8 mouse cellular contexts compared by ENCODE assay signal in the genomic region with DNA sequence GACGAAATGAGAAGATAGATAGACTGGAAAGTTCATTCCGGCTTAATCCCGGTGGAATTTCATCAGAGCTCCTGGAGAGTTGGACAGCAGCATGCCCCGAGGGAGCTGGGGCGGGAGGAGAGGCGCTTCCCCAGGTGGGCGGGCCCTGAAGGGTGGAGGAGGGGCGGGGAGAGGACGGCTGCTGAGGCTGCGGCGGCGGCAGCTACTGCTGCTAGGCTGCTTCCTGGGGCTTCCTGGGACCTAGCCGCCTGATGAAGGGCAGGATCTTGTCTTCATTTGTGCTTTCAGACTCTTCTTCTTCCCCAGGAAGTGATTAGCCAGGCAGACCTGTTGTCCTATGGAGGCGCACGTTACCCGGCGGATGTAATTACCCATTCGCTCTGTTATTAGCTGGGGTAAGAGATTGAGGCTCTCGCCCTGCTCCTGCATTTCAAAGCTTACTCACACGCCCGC.
A peak's percentile ranks its signal among the peaks of the same experiment; 100 is the strongest.
DNase-seq lines count a peak whose midpoint lies in the region; ATAC-seq and TF ChIP-seq lines count a peak whose summit lies in the region.

No protein-coding gene starts in this region.

- peak overlapping the region; percentile 47 for H3K9ac ChIP-seq in embryonic facial prominence, embryonic 14.5 days (ENCODE audit: low read depth, low read length)
- H3K9ac ChIP-seq in heart, embryonic 15.5 days, result no peak overlapping the region
- H3K9ac ChIP-seq in kidney, embryonic 16.5 days (replicated peaks; ENCODE audit: low read length), result no peak overlapping the region
- no peak overlapping the region for H3K9ac ChIP-seq in stomach, postnatal 0 days (ENCODE audit: low read length)

- H3K4me1 ChIP-seq in embryonic facial prominence, embryonic 14.5 days (ENCODE audit: control insufficient read depth, insufficient read depth, low read length), result peaks cover 51% of the 10 kb centered on the region
- H3K4me1 ChIP-seq in heart, embryonic 15.5 days (replicated peaks), result peaks cover 35% of the 10 kb centered on the region
- H3K4me1 ChIP-seq in kidney, embryonic 16.5 days (ENCODE audit: insufficient read depth, low read length), result peaks cover 11% of the 10 kb centered on the region
- H3K4me1 ChIP-seq in stomach, postnatal 0 days (replicated peaks; ENCODE audit: control insufficient read depth, insufficient read depth), result no peaks in the 10 kb centered on the region

- ATAC-seq in embryonic facial prominence, embryonic 14.5 days (ENCODE audit: low read depth), result peak; percentile 64; the same call in 1 of the 2 replicates
- no peak for ATAC-seq in heart, embryonic 15.5 days (replicated peaks; ENCODE audit: insufficient number of reproducible peaks, insufficient read depth, low FRiP score, low read depth)
- ATAC-seq in kidney, embryonic 16.5 days (ENCODE audit: low FRiP score, low TSS enrichment), result peak; percentile 42; the same call in 1 of the 2 replicates
- 0 out of 2 replicates have a peak, but pooled peaks have one; percentile 46 for ATAC-seq in stomach, postnatal 0 days (ENCODE audit: low FRiP score, low TSS enrichment)

- TF ChIP-seq CTCF in stomach, postnatal 0 days (IDR thresholded peaks at IDR 0.05; ENCODE audit: low read depth), result no peak

- peaks cover 9% of the 10 kb centered on the region for H3K27me3 ChIP-seq in embryonic facial prominence, embryonic 14.5 days (replicated peaks; ENCODE audit: control insufficient read depth, insufficient read depth, low read length)
- peaks cover 68% of the 10 kb centered on the region for H3K27me3 ChIP-seq in heart, embryonic 15.5 days
- H3K27me3 ChIP-seq in kidney, embryonic 16.5 days (ENCODE audit: insufficient read depth, low read length), result peaks cover 48% of the 10 kb centered on the region
- no peaks in the 10 kb centered on the region for H3K27me3 ChIP-seq in stomach, postnatal 0 days (ENCODE audit: control insufficient read depth, insufficient read depth, low read length)

- DNase-seq in urinary bladder, postnatal 25 days (ENCODE audit: low spot score), result peak; percentile 55
- DNase-seq in urinary bladder, adult 2 months (ENCODE audit: low spot score), result no peak
- DNase-seq in embryonic facial prominence, embryonic 14.5 days (ENCODE audit: low spot score), result peak; percentile 77
- peak; percentile 33 for DNase-seq in lung, postnatal 25 days (ENCODE audit: low spot score)
- peak; percentile 64 for DNase-seq in stomach, postnatal 0 days (ENCODE audit: low spot score)
- no peak for DNase-seq in cerebellum, postnatal 4 days (ENCODE audit: low spot score in 2 of 2)

- TF ChIP-seq EP300 in stomach, postnatal 0 days (optimal IDR thresholded peaks at IDR 0.05), result no peak

- no peaks in the 10 kb centered on the region for H3K36me3 ChIP-seq in embryonic facial prominence, embryonic 14.5 days (ENCODE audit: control insufficient read depth, insufficient read depth, low read length)
- H3K36me3 ChIP-seq in heart, embryonic 15.5 days, result no peaks in the 10 kb centered on the region
- no peaks in the 10 kb centered on the region for H3K36me3 ChIP-seq in kidney, embryonic 16.5 days (ENCODE audit: insufficient read depth, low read length)
- H3K36me3 ChIP-seq in stomach, postnatal 0 days (ENCODE audit: control insufficient read depth, insufficient read depth, low read length), result no peaks in the 10 kb centered on the region

- H3K9me3 ChIP-seq in embryonic facial prominence, embryonic 14.5 days (ENCODE audit: control insufficient read depth, low read length), result no peaks in the 10 kb centered on the region
- no peaks in the 10 kb centered on the region for H3K9me3 ChIP-seq in heart, embryonic 15.5 days (replicated peaks)
- no peaks in the 10 kb centered on the region for H3K9me3 ChIP-seq in kidney, embryonic 16.5 days (ENCODE audit: low read length)
- no peaks in the 10 kb centered on the region for H3K9me3 ChIP-seq in stomach, postnatal 0 days (ENCODE audit: control insufficient read depth, low read length)

- WGBS in embryonic facial prominence, embryonic 14.5 days, result under 1% methylated on average over 18 of the region's 21 CpGs
- WGBS in heart, embryonic 15.5 days, result under 1% methylated on average over 21 of the region's 21 CpGs
- WGBS in kidney, embryonic 16.5 days, result under 1% methylated on average over 18 of the region's 21 CpGs
- WGBS in stomach, postnatal 0 days, result under 1% methylated on average over 21 of the region's 21 CpGs

- peak overlapping the region; percentile 28 for H3K4me3 ChIP-seq in embryonic facial prominence, embryonic 14.5 days (ENCODE audit: low read depth, low read length)
- H3K4me3 ChIP-seq in heart, embryonic 15.5 days, result peak overlapping the region; percentile 42
- peak overlapping the region; percentile 32 for H3K4me3 ChIP-seq in kidney, embryonic 16.5 days (ENCODE audit: low read length)
- peak overlapping the region; percentile 33 for H3K4me3 ChIP-seq in stomach, postnatal 0 days (ENCODE audit: low read depth, low read length)

- no peak overlapping the region for H3K27ac ChIP-seq in embryonic facial prominence, embryonic 14.5 days (replicated peaks; ENCODE audit: low read depth, low read length)
- H3K27ac ChIP-seq in heart, embryonic 15.5 days, result no peak overlapping the region
- no peak overlapping the region for H3K27ac ChIP-seq in kidney, embryonic 16.5 days (ENCODE audit: low read length)
- H3K27ac ChIP-seq in stomach, postnatal 0 days (replicated peaks), result no peak overlapping the region

- H3K4me2 ChIP-seq in embryonic facial prominence, embryonic 14.5 days (ENCODE audit: low read depth, low read length), result peak overlapping the region; percentile 52
- H3K4me2 ChIP-seq in heart, embryonic 15.5 days, result peak overlapping the region; percentile 63
- H3K4me2 ChIP-seq in kidney, embryonic 16.5 days (replicated peaks; ENCODE audit: low read depth, low read length), result peak overlapping the region; percentile 55
- H3K4me2 ChIP-seq in stomach, postnatal 0 days (replicated peaks; ENCODE audit: low read depth), result peak overlapping the region; percentile 56

Comparison
In these comparisons a context has a peak if more than half of its experiments do, and no peak if none do; other contexts are left out.
1. DNase-seq: peak in urinary bladder, postnatal 25 days (single experiment), embryonic facial prominence, embryonic 14.5 days (single experiment), lung, postnatal 25 days (single experiment) and stomach, postnatal 0 days (single experiment); none in urinary bladder, adult 2 months (single experiment) and cerebellum, postnatal 4 days (0 of 2).
2. Peak in every context shown above with its lines, with median percentiles within 50 percentile points of each other: H3K4me2 ChIP-seq and H3K4me3 ChIP-seq.